Mouse (Mus musculus) cerebellum, adult 2 months (tissue): ENCODE measurements around the gene Ifitm6.

Experiments
- CTCF ChIP-seq: fragments of 200-500 bp; IDR thresholded peaks from 2 replicates; pipeline ENCODE4 v1.5.1; 2011; ENCODE audit warnings: low read depth, mild to moderate bottlenecking, control low read depth, low read length, moderate library complexity, borderline replicate concordance; ENCODE audit not compliant: insufficient read depth
- POLR2A ChIP-seq: fragments of 200-500 bp; IDR thresholded peaks from 2 replicates; pipeline ENCODE4 v1.6.1; 2011; ENCODE audit warnings: low read length, control low read depth, borderline replicate concordance; ENCODE audit not compliant: insufficient read depth

- TF ChIP-seq CTCF (no peak), POLR2A (no peak)
Measured at GRCm38 (mm10) chr7:140970931-140971330, 46.8 kb downstream of the Ifitm6 start.
